Mouse (Mus musculus): ENCODE results near the gene Ankrd17.

DNA sequence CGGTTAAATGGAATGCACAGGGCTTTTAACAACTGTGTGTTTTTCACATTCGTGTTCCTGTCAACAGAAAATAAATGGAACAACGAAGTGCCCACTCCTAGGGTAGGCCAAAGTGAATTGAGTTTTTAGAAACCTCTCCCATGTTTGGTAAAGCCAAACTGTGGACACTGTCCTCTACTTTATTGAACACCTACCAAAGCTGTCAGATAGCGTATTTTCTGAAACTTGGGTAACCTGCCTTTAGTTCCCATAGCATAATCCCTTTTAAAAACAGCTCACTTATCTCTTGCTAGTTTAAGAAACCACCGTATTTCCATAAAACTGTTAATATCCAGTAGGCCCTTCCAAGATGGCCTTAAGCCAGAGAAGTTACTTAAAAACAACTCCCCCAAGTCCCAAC, 141.6 kb downstream of the Ankrd17 start:
- no peak for TF ChIP-seq CTCF (IDR thresholded peaks at IDR 0.05; ENCODE audit: extremely low read depth, insufficient read length, insufficient replicate concordance, low read depth, low read length)
- no peak for TF ChIP-seq POLR2A (IDR thresholded peaks at IDR 0.05; ENCODE audit: low read depth, low read length)
